Mouse (Mus musculus) kidney, embryonic 15.5 days (tissue): Measurements from ENCODE around the gene Adamtsl5. TPM values are rescaled to one million over a fixed set of nuclear protein-coding genes. Genes with fewer than 3 reads are reported as not detected.
A peak's percentile ranks its signal among the peaks of the same experiment; 100 is the strongest.

Experiments used
- ATAC-seq: fragments of 200-750 bp; cut with Nextera tagmentation; replicated peaks from 2 replicates; pipeline ENCODE4 v1.8.0; 2017; ENCODE audit warnings: moderate TSS enrichment; ENCODE audit not compliant: low FRiP score
- H3K27ac ChIP-seq: fragments of 300-500 bp; sonication (generic); 2 replicates; pipeline ENCODE4 v1.5.1; 2015; ENCODE audit warnings: mild to moderate bottlenecking, inconsistent platforms
- H3K27me3 ChIP-seq: fragments of 300-500 bp; sonication (generic); 2 replicates; pipeline ENCODE4 v1.6.1; 2015; ENCODE audit warnings: inconsistent platforms
- H3K36me3 ChIP-seq: fragments of 300-500 bp; sonication (generic); 2 replicates; pipeline ENCODE4 v1.6.1; 2015; ENCODE audit warnings: inconsistent platforms
- H3K4me1 ChIP-seq: fragments of 300-500 bp; sonication (generic); 2 replicates; pipeline ENCODE4 v1.6.1; 2015; ENCODE audit warnings: inconsistent platforms
- H3K4me2 ChIP-seq: fragments of 300-500 bp; sonication (generic); 2 replicates; pipeline ENCODE4 v1.6.1; 2015; ENCODE audit warnings: moderate library complexity, mild to moderate bottlenecking, inconsistent platforms
- H3K4me3 ChIP-seq: fragments of 300-500 bp; sonication (generic); replicated peaks from 2 replicates; pipeline ENCODE4 v1.5.1; 2015; ENCODE audit warnings: mild to moderate bottlenecking, inconsistent platforms
- H3K9ac ChIP-seq: fragments of 300-500 bp; sonication (generic); 2 replicates; pipeline ENCODE4 v1.6.1; 2015; ENCODE audit warnings: mild to moderate bottlenecking, inconsistent platforms
- H3K9me3 ChIP-seq: fragments of 300-500 bp; sonication (generic); replicated peaks from 2 replicates; pipeline ENCODE4 v1.6.1; 2016; ENCODE audit warnings: inconsistent platforms
- WGBS: fragments of 180-500 bp; shearing (Covaris S2); methylation state at CpG from one replicate; pipeline ENCODE4 v1.1.7; 2015; ENCODE audit warnings: mixed read lengths; 5-methylcytosine and 5-hydroxymethylcytosine counted together
- microRNA-seq: library from miRNA; unstranded; fragments of <30 nt; microRNA quantifications from one replicate; pipeline ENCODE4, GENCODE M21; 2016
- polyA plus RNA-seq: library from polyadenylated mRNA; unstranded; fragments of >200 nt; fragmentation: Nextera tagmentation; extraction: Ambion mirVana; gene quantifications from 2 replicates; pipeline ENCODE4 v1.2.1, GENCODE M21; 2015

The Adamtsl5 gene
- polyA plus RNA-seq, 1 experiment from 2014 or later, result 5.2 TPM

DNA sequence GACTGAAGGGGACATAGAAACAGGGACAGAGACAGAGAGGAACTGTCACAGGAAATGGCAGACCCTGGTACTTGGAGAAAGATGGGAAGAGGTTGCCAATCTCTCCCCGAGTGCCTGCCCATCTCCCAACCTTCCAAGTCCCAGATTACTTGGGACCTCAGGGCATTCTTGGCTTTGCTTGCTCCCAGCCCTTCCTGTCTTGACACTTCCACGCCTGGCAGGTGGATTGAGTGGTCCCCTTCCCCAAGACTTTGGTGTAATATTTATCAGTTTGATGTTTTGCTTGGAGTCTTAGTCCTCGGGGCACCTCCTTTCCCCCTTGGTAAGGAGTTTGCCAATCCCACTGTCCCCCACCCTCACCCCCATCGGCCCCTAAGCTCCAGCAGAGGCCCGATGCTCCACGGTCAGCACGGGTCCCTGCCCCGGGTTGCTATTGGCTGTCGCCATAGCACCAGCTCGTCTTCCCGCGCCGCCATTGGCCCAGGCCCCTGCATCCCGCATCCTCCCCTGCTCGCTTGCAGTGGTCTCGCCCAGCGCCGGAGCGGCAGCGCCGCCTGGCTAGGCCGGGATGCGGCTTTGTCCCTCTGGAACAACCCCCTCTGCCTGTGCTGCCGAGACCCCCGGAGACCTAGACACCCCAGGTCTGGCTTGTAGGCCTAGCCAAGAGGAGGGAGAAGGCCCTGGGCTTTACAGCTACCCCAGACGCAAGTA, 49.5 kb downstream of the Adamtsl5 start:
- 4% methylated on average over 26 of the region's 26 CpGs for WGBS
- peak overlapping the region; percentile 18 for H3K4me3 ChIP-seq
- no peak overlapping the region for H3K9ac ChIP-seq
- H3K27me3 ChIP-seq, result peaks cover 71% of the 10 kb centered on the region
- H3K9me3 ChIP-seq, result no peaks in the 10 kb centered on the region
- H3K4me2 ChIP-seq, result peak overlapping the region; percentile 39
- peaks cover 14% of the 10 kb centered on the region for H3K36me3 ChIP-seq
- peaks cover 53% of the 10 kb centered on the region for H3K4me1 ChIP-seq
- no peak for ATAC-seq
- H3K27ac ChIP-seq, result no peak overlapping the region

DNA sequence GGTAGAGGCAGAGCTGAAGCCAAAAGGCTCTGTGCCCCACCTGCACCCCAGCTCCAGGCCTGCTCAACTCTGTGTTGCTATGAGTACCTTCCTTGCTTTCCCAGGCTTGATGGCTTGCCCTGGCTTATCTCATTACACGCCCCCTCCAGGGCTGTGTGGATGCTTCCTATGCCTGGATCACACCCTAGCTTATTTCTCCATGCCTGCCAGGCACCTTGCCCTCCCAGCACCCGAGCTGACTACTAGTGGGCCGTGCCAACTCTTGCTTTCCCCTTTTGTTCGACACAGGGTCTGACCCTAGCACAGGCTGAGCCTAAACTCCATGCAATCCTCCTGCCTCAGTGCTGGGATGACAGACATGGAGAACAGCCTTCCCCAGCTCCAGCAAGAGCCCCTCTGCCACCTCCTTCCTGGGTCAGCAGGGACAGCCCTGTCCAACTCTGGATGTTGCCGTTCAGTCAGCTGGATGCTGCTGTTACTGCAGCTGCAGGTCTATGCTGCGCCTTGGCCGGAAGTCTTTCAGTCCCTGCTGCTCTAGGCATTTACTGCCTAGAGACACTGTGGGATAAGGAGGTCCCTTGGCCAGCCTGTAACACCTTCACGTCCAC, 50.6 kb downstream of the Adamtsl5 start:
- Histone ChIP-seq H3K36me3 (peaks cover 20% of the 10 kb centered on the region), H3K4me1 (peaks cover 58% of the 10 kb centered on the region), H3K27me3 (peaks cover 62% of the 10 kb centered on the region), H3K4me2 (no peak overlapping the region), H3K9ac (no peak overlapping the region), H3K27ac (no peak overlapping the region), H3K9me3 (no peaks in the 10 kb centered on the region), H3K4me3 (no peak overlapping the region)
- WGBS, result 64% methylated on average over 8 of the region's 8 CpGs
- ATAC-seq, result no peak

DNA sequence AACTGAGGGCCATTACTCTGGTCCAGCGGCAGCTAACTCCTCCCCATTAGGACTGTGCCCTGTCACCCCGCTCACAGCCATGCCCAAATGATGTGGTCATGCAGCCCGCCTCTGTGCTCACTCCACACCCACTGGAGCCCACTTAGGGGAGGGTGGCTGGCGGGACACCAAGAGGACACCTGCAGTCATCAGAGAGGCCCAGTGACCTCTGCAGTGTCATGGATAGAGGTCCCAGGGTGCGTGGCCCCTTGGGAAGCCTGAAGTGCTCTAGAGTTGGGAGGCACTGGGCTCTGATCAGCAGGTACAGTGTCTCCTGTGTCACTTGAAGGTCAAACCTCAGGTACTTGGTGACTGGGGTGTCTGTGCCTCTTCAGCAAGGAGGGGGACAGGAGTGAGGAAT, 51.4 kb downstream of the Adamtsl5 start:
- no peaks in the 10 kb centered on the region for H3K9me3 ChIP-seq
- 77% methylated on average over 5 of the region's 5 CpGs for whole genome bisulfite sequencing
- no peak overlapping the region for H3K9ac ChIP-seq
- H3K27me3 ChIP-seq, result peaks cover 54% of the 10 kb centered on the region
- no peak overlapping the region for H3K4me3 ChIP-seq
- ATAC-seq, result no peak
- peaks cover 53% of the 10 kb centered on the region for H3K4me1 ChIP-seq
- peak overlapping the region; percentile 76; the same call in 1 of the 2 replicates for H3K4me2 ChIP-seq
- peaks cover 20% of the 10 kb centered on the region for H3K36me3 ChIP-seq
- H3K27ac ChIP-seq, result no peak overlapping the region

DNA sequence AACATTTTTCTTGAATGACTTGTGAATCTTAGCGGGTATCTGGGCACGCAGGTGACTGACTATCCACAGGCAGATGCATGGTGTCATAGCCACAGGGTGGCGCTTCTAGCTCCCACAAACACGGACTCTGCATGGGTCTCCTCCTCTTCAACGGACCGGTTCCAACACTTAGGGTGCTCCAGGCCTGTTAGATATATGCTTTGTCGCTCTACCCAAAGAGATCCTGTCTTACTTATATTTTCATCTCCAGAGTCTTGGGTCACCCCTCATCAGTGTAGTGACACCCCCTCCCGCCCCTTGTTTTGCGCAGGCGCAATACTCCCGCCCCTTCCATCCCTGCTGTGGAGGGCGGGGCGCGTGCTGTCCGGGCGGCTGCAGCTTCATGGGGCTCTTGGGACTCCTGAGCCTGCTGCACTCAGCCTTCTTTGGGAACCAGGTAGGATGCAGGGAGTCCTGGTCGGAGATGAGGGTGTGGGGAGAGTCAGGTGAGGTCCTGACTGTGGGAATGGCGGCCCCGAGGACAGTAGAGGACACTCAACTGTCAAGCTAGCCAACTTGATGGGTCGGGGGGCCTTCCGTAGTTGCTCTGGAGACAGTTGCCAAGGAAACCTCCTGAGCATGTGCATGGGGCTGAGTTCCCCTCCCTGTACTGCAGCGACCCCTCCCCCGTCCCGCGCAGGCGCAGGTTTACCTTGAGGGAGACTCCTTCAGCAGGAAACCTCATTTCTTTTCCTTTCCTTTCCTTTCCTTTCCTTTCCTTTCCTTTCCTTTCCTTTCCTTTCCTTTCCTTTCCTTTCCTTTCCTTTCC, 52.4 kb downstream of the Adamtsl5 start, which contains the start of gene Apc2:
Gene Apc2, plus strand, starts transcription at position 360 of the 808 bp plus-strand sequence.
- Histone ChIP-seq H3K27me3 (peaks cover 44% of the 10 kb centered on the region), H3K9ac (peak within 1 kb of the TSS; percentile 49), H3K4me2 (peak within 1 kb of the TSS; percentile 76), H3K4me1 (peaks cover 52% of the 10 kb centered on the region), H3K27ac (peak within 1 kb of the TSS; percentile 68), H3K4me3 (peak within 1 kb of the TSS; percentile 45), H3K9me3 (no peaks in the 10 kb centered on the region), H3K36me3 (peaks cover 20% of the 10 kb centered on the region)
- peak; percentile 55 for ATAC-seq
- 2% methylated on average over 26 of the region's 26 CpGs for WGBS

DNA sequence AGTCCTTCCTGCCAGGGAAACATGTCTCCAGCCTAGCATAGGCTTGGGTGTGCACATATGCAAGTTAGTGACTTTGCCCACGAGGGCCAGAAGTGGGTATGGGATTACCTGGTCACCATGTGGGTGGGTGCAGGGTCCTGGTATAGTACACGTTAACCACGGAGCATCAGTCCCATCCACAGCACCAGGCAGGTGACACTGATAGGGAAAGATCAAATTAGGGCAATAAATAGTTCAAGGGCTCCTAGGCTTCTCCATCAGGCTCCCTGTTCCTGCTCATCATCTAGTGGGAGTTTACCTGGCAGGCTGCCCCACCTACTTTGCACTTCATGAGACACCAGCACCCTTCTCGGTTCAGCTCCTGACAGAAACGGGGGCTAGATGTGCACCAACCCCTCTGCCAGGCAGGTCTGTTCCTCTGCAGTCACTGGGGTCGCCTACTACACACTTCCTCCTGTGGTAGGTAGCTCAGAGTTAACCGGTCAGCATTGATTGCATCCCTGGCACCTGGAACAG, 53.4 kb downstream of the Adamtsl5 start:
- Histone ChIP-seq H3K4me1 (peaks cover 52% of the 10 kb centered on the region), H3K36me3 (peaks cover 20% of the 10 kb centered on the region), H3K27ac (peak overlapping the region; percentile 68), H3K27me3 (peaks cover 35% of the 10 kb centered on the region), H3K9me3 (no peaks in the 10 kb centered on the region), H3K9ac (peak overlapping the region; percentile 49; the same call in 1 of the 2 replicates), H3K4me2 (no peak overlapping the region; the same call in 1 of the 2 replicates), H3K4me3 (peak overlapping the region; percentile 91; the same call in 1 of the 2 replicates)
- WGBS, result 49% methylated on average over 7 of the region's 7 CpGs
- no peak for ATAC-seq

DNA sequence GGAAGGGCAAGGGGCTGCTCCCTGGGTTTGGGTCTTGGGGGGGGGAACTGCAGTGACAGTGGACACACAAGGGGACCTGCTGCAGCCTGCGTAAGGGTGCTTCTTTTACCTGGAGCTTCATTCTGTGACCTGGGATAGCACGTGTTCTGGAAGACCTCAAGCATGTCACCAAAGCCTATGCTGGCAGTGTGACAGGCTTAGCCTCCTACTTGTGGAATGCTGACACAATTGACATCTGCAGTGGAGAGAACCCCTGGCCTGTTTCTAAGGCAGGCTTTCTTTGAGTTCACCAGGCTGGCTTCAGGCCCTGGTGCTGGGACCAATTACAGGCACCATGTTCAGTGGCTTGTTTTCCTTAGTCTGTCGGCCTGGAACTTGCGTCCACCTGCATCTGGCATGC, 53.9 kb downstream of the Adamtsl5 start:
- peak overlapping the region; percentile 79; the same call in 1 of the 2 replicates for H3K4me2 ChIP-seq
- ATAC-seq, result no peak
- no peaks in the 10 kb centered on the region for H3K9me3 ChIP-seq
- H3K27ac ChIP-seq, result 0 out of 2 replicates have a peak overlapping the region, but pooled peaks have one; percentile 68
- WGBS, result 80% methylated on average over 4 of the region's 4 CpGs
- H3K27me3 ChIP-seq, result peaks cover 29% of the 10 kb centered on the region
- no peak overlapping the region; the same call in 1 of the 2 replicates for H3K9ac ChIP-seq
- peak overlapping the region; percentile 91 for H3K4me3 ChIP-seq
- peaks cover 52% of the 10 kb centered on the region for H3K4me1 ChIP-seq
- H3K36me3 ChIP-seq, result peaks cover 23% of the 10 kb centered on the region

DNA sequence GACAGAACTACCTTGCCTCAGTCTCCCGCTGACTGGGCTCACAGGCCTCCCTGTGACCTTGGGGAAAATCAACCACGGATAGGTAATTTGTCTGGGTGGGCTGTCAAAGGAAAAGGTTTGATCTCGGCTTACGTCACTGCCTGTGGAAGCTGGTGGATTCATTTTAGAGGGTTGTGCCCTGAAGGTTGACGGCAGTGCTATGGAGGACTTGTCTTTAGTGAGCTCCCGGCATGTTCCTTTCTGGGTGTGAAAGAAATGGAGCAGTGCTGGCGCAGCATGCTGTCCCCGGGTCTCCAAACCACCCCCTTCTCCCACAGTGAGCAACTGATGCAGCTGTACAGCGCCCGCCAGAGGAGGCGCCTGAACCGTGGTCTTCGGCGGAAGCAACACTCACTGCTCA, 54.9 kb downstream of the Adamtsl5 start:
- peaks cover 43% of the 10 kb centered on the region for H3K4me1 ChIP-seq
- peak overlapping the region; percentile 79 for H3K4me2 ChIP-seq
- peak overlapping the region; percentile 91 for H3K4me3 ChIP-seq
- ATAC-seq, result no peak
- WGBS, result 24% methylated on average over 14 of the region's 14 CpGs
- peaks cover 19% of the 10 kb centered on the region for H3K27me3 ChIP-seq
- no peaks in the 10 kb centered on the region for H3K9me3 ChIP-seq
- H3K27ac ChIP-seq, result peak overlapping the region; percentile 91
- H3K9ac ChIP-seq, result peak overlapping the region; percentile 99
- H3K36me3 ChIP-seq, result peaks cover 33% of the 10 kb centered on the region

DNA sequence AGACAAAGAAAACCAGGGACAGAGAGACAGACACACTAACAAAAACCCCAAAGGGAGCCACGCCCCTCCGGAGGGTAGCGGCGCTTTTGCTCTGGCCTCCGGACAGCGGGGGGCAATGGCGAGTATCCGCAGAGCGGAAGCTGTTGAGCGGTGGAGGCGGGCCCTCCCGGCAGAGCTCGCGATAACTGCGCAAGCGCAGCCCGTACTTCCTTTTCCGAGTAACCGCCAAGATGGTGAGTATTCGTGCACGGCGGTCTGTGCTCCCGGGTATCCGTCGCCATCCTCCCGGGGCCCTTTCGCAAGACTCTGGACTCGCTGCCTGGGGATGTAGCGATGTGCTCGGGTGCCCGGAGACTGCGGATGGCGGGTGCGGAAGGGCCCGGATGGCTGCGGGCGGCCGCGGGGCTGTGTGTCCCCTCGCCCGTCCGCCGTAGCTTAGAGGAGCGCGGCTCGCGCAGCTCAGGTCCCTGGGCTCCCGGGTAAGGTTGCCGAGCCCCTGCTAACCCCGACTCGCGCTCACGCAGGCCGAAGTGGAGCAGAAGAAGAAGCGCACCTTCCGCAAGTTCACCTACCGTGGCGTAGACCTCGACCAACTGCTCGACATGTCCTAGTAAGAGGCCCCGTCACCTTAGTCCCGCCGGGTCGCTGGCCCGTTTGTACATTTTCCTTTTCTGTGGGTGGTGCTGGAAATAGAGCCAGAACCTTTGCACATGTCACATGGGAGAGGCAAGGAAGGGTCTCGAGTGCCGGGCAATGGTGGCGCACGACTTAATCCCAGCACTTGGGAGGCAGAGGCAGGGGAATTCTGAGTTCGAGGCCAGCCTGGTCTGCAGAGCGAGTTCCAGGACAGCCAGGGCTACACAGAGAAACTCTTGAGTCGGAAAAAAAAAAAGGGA, 55.7 kb downstream of the Adamtsl5 start, which contains the start of gene Rps15:
Gene Rps15, plus strand, starts transcription at position 203 of the 896 bp plus-strand sequence.
- Histone ChIP-seq H3K9me3 (no peaks in the 10 kb centered on the region), H3K4me1 (peaks cover 43% of the 10 kb centered on the region), H3K27ac (peak within 1 kb of the TSS; percentile 91), H3K4me2 (peak within 1 kb of the TSS; percentile 79), H3K27me3 (peaks cover 11% of the 10 kb centered on the region), H3K9ac (peak within 1 kb of the TSS; percentile 99), H3K36me3 (peaks cover 39% of the 10 kb centered on the region), H3K4me3 (peak within 1 kb of the TSS; percentile 91)
- WGBS, result under 1% methylated on average over 72 of the region's 72 CpGs
- peak; percentile 89 for ATAC-seq

Small RNAs within 50 kb of the gene (microRNA-seq; reads per million reads assigned to microRNA genes)
- not detected for gene Gm22721

Other genes with a start within 250 kb of the Adamtsl5 start
- gene Sbno2, start 242.8 kb downstream of the Adamtsl5 start, polyA plus RNA-seq, result 14.4 and 16.2 TPM in 2 replicates
- 15.0 and 22.4 TPM in 2 replicates for gene Stk11, start 232.6 kb downstream of the Adamtsl5 start, polyA plus RNA-seq
- 594 and 612 TPM in 2 replicates for gene Atp5d, start 209.8 kb downstream of the Adamtsl5 start, polyA plus RNA-seq
- gene Cbarp, start 207.6 kb downstream of the Adamtsl5 start, polyA plus RNA-seq, result 5.7 and 6.1 TPM in 2 replicates
- gene Midn, start 200.1 kb downstream of the Adamtsl5 start, polyA plus RNA-seq, result 18.8 and 19.5 TPM in 2 replicates
- gene Cirbp, start 182.4 kb downstream of the Adamtsl5 start, polyA plus RNA-seq, result 95.1 and 111 TPM in 2 replicates
- gene 1600002K03Rik, start 175.5 kb downstream of the Adamtsl5 start, polyA plus RNA-seq, result 11.2 and 13.2 TPM in 2 replicates
- gene Efna2, start 168.9 kb downstream of the Adamtsl5 start, polyA plus RNA-seq, result 15.4 and 17.0 TPM in 2 replicates
- 74.8 and 75.5 TPM in 2 replicates for gene Mum1, start 122.0 kb downstream of the Adamtsl5 start, polyA plus RNA-seq
- 376 and 387 TPM in 2 replicates for gene Ndufs7, start 99.3 kb downstream of the Adamtsl5 start, polyA plus RNA-seq
- gene Gamt, start 87.4 kb downstream of the Adamtsl5 start, polyA plus RNA-seq, result 34.2 and 37.0 TPM in 2 replicates
- 56.3 and 58.5 TPM in 2 replicates for gene Dazap1, start 86.9 kb downstream of the Adamtsl5 start, polyA plus RNA-seq
- gene Rps15, start 56.0 kb downstream of the Adamtsl5 start, polyA plus RNA-seq, result 1,002 and 1,019 TPM in 2 replicates
- 1.6 and 2.4 TPM in 2 replicates for gene Apc2, start 52.4 kb downstream of the Adamtsl5 start, polyA plus RNA-seq
- 49.5 and 52.7 TPM in 2 replicates for gene 2310011J03Rik, start 27.9 kb downstream of the Adamtsl5 start, polyA plus RNA-seq
- gene Pcsk4, start 18.9 kb downstream of the Adamtsl5 start, polyA plus RNA-seq, result 5.8 and 9.1 TPM in 2 replicates
- 8.4 and 10.5 TPM in 2 replicates for gene Reep6, start 18.5 kb downstream of the Adamtsl5 start, polyA plus RNA-seq
- gene Plk5, start 8.0 kb upstream of the Adamtsl5 start, polyA plus RNA-seq, result 0.67 and 0.70 TPM in 2 replicates
- gene Mex3d, start 39.2 kb upstream of the Adamtsl5 start, polyA plus RNA-seq, result 7.1 and 8.4 TPM in 2 replicates
- 260 and 283 TPM in 2 replicates for gene Mbd3, start 51.1 kb upstream of the Adamtsl5 start, polyA plus RNA-seq
- gene Uqcr11, start 58.4 kb upstream of the Adamtsl5 start, polyA plus RNA-seq, result 790 and 798 TPM in 2 replicates
- 130 and 138 TPM in 2 replicates for gene Tcf3, start 85.2 kb upstream of the Adamtsl5 start, polyA plus RNA-seq
- not detected in 2 replicates for gene Onecut3, start 146.4 kb upstream of the Adamtsl5 start, polyA plus RNA-seq
- gene Atp8b3, start 190.7 kb upstream of the Adamtsl5 start, polyA plus RNA-seq, result 0.23 TPM in 2 replicates
- gene Rexo1, start 213.1 kb upstream of the Adamtsl5 start, polyA plus RNA-seq, result 23.9 and 29.5 TPM in 2 replicates
- gene Klf16, start 228.9 kb upstream of the Adamtsl5 start, polyA plus RNA-seq, result 9.9 and 11.2 TPM in 2 replicates
- 93.5 and 95.4 TPM in 2 replicates for gene Abhd17a, start 241.9 kb upstream of the Adamtsl5 start, polyA plus RNA-seq